Mouse (Mus musculus) brown adipose tissue, adult 24 weeks (tissue): Measurements from ENCODE around the gene Chga. TPM values are rescaled to one million over a fixed set of nuclear protein-coding genes. Genes with fewer than 3 reads are reported as not detected.

Experiments
- H3K27ac ChIP-seq: fragments of 200-500 bp; replicated peaks from 2 replicates; pipeline ENCODE4 v1.5.1; 2012; ENCODE audit warnings: low read depth, mild to moderate bottlenecking, low read length
- H3K4me1 ChIP-seq: fragments of 200-500 bp; 2 replicates; pipeline ENCODE4 v1.6.1; 2012; ENCODE audit warnings: low read length, mixed read lengths; ENCODE audit not compliant: control insufficient read depth, insufficient read depth, insufficient read length
- H3K4me3 ChIP-seq: fragments of 200-500 bp; 2 replicates; pipeline ENCODE4 v1.5.1; 2012; ENCODE audit warnings: low read depth, mild to moderate bottlenecking, low read length, moderate library complexity; ENCODE audit not compliant: insufficient read depth
- polyA plus RNA-seq: library from polyadenylated mRNA; stranded (reverse); fragments of >200 nt; gene quantifications from 2 replicates; pipeline ENCODE4 v1.2.4, GENCODE M21; 2012; ENCODE audit not compliant: missing spikeins, insufficient read depth, insufficient read length

Gene Chga
- not detected in 2 replicates for polyA plus RNA-seq

DNA sequence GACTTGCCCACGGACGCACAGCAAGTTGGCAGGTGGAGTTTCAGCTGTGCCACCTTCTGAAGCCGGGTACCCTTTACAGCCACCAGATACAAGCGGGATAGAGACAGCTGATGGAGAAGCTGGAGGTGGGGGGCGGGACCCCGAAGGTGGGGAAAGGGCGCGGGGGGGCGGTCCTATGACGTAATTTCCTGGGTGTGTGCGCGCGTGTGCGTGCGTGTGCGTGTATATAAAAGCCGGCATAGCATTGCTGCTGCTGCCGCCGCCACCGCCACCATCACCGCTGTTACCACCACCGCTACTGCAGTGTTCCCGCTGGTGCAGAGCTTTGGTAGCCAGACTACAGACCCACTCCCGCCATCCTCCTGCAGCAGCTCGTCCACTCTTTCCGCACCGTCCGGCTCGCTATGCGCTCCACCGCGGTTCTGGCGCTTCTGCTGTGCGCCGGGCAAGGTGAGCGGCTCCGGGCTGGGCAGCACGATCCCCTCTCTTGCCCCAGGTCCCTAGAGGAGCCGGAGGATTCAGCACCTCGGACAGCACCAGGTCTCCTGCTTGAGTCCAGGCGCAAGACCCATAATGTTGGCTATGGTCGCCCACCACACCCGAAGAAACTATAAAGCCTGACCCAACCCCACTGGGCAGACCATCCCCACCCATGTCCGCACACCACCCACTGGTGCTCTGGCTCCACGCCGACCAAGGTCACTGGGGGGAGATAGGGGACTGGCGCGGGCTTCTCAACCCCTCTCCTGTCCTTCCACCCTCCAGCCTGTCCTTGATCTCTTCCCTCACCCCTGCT, at the start of gene Chga:
TSS of gene Chga (plus strand) at position 249 of the 796 bp plus-strand sequence.
- H3K4me1 ChIP-seq = no peaks in the 10 kb centered on the region
- no peak within 1 kb of the TSS for H3K4me3 ChIP-seq
- no peak within 1 kb of the TSS for H3K27ac ChIP-seq

DNA sequence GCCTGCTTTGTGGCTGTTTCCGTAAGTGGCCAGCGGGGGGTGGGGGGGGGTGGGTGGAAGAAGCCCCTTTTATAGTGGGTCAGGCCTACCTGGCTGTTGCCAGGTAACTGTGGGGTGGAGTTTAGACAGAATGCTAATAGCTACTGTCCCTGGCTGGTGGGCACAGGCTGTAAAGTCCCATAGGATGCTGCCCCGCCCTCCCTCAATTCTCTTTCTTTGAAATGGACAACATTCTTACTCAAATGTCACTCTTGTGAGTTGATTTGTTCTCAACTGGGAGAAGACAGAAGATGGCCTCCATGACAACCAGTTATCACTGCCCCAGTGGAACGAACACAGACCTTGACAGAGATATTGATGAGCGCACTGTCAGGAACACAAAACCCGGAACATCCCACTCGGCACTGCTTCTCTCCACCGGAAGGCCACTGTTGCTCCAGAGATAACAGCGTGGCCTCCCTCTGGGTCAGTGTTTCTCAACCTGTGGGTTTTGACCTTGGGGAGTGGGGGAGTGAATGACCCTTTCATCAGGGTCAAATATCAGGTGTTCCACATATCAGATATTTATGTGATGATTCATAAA, 49.5 kb upstream of the Chga start:
- Histone ChIP-seq H3K27ac (no peak overlapping the region), H3K4me1 (no peaks in the 10 kb centered on the region), H3K4me3 (no peak overlapping the region)

- Histone ChIP-seq H3K4me1 (no peaks in the 10 kb centered on the region), H3K27ac (no peak overlapping the region), H3K4me3 (no peak overlapping the region)
Observed at GRCm38 (mm10) chr12:102505949-102506348, 48.8 kb upstream of the Chga start.

- Histone ChIP-seq H3K4me3 (no peak overlapping the region), H3K4me1 (no peaks in the 10 kb centered on the region), H3K27ac (no peak overlapping the region)
Observed at GRCm38 (mm10) chr12:102511363-102511762, 43.4 kb upstream of the Chga start.

GRCm38 (mm10) chr12:102514151-102514550, 40.6 kb upstream of the Chga start:
- H3K27ac ChIP-seq = no peak overlapping the region
- no peak overlapping the region for H3K4me3 ChIP-seq
- no peaks in the 10 kb centered on the region for H3K4me1 ChIP-seq

- Histone ChIP-seq H3K27ac (no peak overlapping the region), H3K4me1 (no peaks in the 10 kb centered on the region)
Observed at GRCm38 (mm10) chr12:102514751-102515150, 40.0 kb upstream of the Chga start.

DNA sequence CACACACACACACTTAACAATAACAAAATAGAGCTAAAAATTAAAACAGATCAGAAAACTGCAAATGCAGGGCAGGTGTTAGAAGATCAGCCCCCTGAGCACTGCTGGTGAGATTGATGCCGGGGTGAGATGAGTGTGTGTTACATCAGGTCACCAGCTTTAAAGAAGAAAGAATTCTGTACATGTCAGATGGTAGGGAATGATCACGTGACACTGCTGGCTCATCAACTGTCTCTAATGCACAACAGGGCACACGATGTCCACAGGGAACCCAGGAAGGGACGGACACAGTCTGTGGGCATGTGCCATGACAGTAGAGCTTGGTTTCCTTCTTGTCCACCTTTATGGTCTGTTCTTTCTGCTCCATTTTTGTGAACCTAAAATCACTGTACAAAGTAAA, 38.6 kb upstream of the Chga start:
- H3K4me3 ChIP-seq = no peak overlapping the region
- no peak overlapping the region for H3K27ac ChIP-seq
- no peaks in the 10 kb centered on the region for H3K4me1 ChIP-seq

More at GRCm38 (mm10) chr12:102514751-102515150, 40.0 kb upstream of the Chga start:
- no peak overlapping the region for H3K4me3 ChIP-seq

GRCm38 (mm10) chr12:102517647-102518046, 37.1 kb upstream of the Chga start:
- H3K4me1 ChIP-seq = no peaks in the 10 kb centered on the region
- no peak overlapping the region for H3K4me3 ChIP-seq

DNA sequence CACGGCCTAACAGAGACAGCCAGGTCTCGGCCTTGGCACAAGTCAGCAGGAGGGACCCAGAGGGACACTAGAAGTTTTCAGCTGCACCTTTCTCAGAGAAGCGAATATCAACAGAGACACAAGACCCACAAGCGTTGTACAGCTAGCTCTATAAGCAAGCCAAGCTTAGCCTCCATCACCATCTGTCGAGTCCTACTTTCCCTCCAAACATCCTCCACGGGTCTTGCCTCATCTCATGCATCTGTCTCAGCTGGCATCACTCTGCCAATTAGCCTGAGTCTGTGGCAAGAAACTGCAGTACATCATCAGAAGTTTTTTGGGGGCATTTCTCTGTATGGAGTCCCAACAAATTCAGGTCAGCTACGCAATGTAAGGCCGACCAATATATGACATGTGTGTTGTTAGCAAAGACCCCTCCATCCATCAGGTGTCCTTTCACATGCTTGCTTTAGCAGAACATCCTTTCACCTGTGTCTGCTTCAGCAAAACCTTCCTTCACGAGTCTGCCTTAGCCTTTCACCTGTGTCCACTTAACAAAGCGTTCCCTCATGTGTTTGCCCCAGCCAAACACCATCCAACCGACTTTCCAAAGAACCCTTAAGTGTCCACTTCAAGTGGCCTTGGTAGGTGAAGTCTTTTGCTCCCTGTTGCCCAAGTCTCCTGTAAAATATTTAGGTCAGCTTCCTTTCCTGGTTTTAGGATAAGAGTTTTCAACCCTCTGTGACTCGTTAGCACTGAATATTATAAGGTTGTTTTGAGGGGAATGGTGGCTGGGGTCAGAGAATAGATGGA, 34.6 kb upstream of the Chga start:
- Histone ChIP-seq H3K27ac (no peak overlapping the region), H3K4me1 (no peaks in the 10 kb centered on the region), H3K4me3 (no peak overlapping the region)

More at GRCm38 (mm10) chr12:102517647-102518046, 37.1 kb upstream of the Chga start:
- H3K27ac ChIP-seq = no peak overlapping the region

DNA sequence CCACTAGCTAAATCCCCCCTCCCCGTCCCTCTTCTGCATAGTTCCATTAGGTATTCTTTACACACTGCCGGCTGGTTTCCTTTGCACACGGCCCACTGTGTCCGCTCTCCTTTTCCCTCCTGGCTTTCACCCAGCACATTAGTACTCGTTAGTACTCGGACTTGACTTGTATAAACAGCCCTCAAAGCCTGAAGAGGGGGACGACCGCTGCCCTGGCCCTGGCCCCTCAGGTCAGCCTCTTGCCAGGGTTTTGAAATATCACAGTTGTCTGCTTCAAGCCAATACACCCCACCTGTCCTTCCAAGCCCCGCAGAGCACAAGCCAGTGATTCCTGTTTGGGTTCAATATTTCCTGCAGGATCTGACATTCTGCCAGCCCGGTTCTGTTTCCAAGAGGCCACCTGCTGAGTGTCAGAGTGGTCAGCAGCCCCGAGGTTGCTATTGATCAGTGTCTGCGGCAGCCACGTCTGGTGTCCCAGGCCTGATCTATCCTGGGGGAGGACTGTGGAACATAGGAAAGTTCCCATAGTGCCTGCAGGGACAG, 32.9 kb upstream of the Chga start:
- no peak overlapping the region for H3K27ac ChIP-seq
- H3K4me1 ChIP-seq = no peaks in the 10 kb centered on the region
- H3K4me3 ChIP-seq = no peak overlapping the region

DNA sequence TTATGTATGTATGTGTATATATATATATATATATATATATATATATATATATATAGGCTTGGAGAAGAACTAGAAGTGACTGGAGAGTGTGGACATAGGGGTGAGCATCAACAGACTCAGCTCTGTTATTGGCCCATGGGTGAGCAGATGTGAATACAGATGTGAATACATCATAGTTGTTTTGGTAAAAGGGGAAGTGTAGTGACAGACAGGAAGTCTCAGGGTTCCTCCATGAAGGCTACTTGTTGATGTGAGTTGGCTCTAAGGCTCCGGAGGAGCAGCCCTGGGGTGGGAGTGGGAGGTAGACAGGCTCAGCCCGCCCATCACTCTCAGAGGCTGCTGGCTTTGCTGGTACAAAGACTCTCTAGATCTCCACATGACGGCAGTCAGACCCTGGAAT, 30.6 kb upstream of the Chga start:
- H3K27ac ChIP-seq = no peak overlapping the region

GRCm38 (mm10) chr12:102524760-102525159, 30.0 kb upstream of the Chga start:
- Histone ChIP-seq H3K27ac (no peak overlapping the region), H3K4me1 (no peaks in the 10 kb centered on the region), H3K4me3 (no peak overlapping the region)

More for the DNA sequence above, 30.6 kb upstream of the Chga start:
- Histone ChIP-seq H3K4me1 (no peaks in the 10 kb centered on the region), H3K4me3 (no peak overlapping the region)

GRCm38 (mm10) chr12:102527989-102528388, 26.8 kb upstream of the Chga start:
- Histone ChIP-seq H3K4me3 (no peak overlapping the region), H3K4me1 (no peaks in the 10 kb centered on the region), H3K27ac (no peak overlapping the region)

- Histone ChIP-seq H3K4me3 (no peak overlapping the region), H3K4me1 (no peaks in the 10 kb centered on the region), H3K27ac (no peak overlapping the region)
Observed at GRCm38 (mm10) chr12:102535796-102536195, 19.0 kb upstream of the Chga start.

DNA sequence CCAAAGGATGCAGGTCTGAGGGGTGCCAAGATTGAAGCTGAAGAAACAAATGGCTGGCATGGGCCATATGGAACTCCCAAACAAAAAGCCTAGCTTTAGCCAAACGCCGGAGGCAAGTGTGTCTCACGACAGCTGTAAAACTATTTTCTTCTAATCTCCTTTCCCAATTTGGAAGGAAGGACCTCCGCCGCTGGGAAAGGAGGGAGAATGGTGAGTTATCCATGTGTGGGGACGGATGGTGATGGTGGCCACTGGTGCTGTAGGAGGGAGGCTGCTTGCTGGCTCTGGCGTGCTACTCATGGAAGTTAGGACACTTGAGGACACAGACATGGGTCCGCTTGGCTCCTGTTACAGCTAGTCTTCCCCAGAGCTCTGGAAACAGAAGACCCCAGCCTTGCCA, 14.5 kb upstream of the Chga start:
- no peak overlapping the region for H3K27ac ChIP-seq
- H3K4me3 ChIP-seq = no peak overlapping the region
- H3K4me1 ChIP-seq = no peaks in the 10 kb centered on the region
